Mouse (Mus musculus): ENCODE measurements around the gene 1700056E22Rik. TPM values are rescaled to one million over a fixed set of nuclear protein-coding genes. Genes with fewer than 3 reads are reported as not detected.

Gene 1700056E22Rik
- polyA plus RNA-seq, 1 experiment from 2014 or later = 0.95 TPM

GRCm38 (mm10) chr1:184043391-184043790 is 9.3 kb upstream of the 1700056E22Rik start:
- ATAC-seq (replicated peaks; ENCODE audit: low FRiP score) (no peak), DNase-seq (ENCODE audit: low spot score) (no peak)
- Histone ChIP-seq H3K36me3 (ENCODE audit: control insufficient read depth, insufficient read depth, low read length) (no peaks in the 10 kb centered on the region), H3K9ac (ENCODE audit: low read depth, low read length) (no peak overlapping the region), H3K27ac (ENCODE audit: low read depth, low read length) (no peak overlapping the region), H3K4me1 (replicated peaks; ENCODE audit: control insufficient read depth, insufficient read depth, low read length) (peaks cover 9% of the 10 kb centered on the region; the same call in 1 of the 2 replicates), H3K4me3 (ENCODE audit: low read depth, low read length) (no peak overlapping the region), H3K9me3 (ENCODE audit: control insufficient read depth, low read length) (no peaks in the 10 kb centered on the region), H3K27me3 (replicated peaks; ENCODE audit: control insufficient read depth, insufficient read depth, low read length) (no peaks in the 10 kb centered on the region), H3K4me2 (no peak overlapping the region)
- WGBS = 85% methylated on average over 6 of the region's 6 CpGs

- H3K4me2 ChIP-seq = no peak overlapping the region
- no peak overlapping the region for H3K9ac ChIP-seq (ENCODE audit: low read depth, low read length)
- H3K9me3 ChIP-seq (ENCODE audit: control insufficient read depth, low read length) = no peaks in the 10 kb centered on the region
- DNase-seq (ENCODE audit: low spot score) (no peak), ATAC-seq (replicated peaks; ENCODE audit: low FRiP score) (peak; percentile 77)
- H3K27me3 ChIP-seq (replicated peaks; ENCODE audit: control insufficient read depth, insufficient read depth, low read length) = no peaks in the 10 kb centered on the region
- H3K36me3 ChIP-seq (ENCODE audit: control insufficient read depth, insufficient read depth, low read length) = no peaks in the 10 kb centered on the region
- H3K4me1 ChIP-seq (replicated peaks; ENCODE audit: control insufficient read depth, insufficient read depth, low read length) = peaks cover 9% of the 10 kb centered on the region; the same call in 1 of the 2 replicates
- H3K4me3 ChIP-seq (ENCODE audit: low read depth, low read length) = no peak overlapping the region
- 50% methylated on average over 9 of the region's 9 CpGs for WGBS
- no peak overlapping the region for H3K27ac ChIP-seq (ENCODE audit: low read depth, low read length)
Observed at GRCm38 (mm10) chr1:184042745-184043144, 8.6 kb upstream of the 1700056E22Rik start.

- peaks cover 1% of the 10 kb centered on the region for H3K36me3 ChIP-seq (ENCODE audit: control insufficient read depth, insufficient read depth, low read length)
- no peak overlapping the region for H3K9ac ChIP-seq (ENCODE audit: low read depth, low read length)
- H3K27ac ChIP-seq (ENCODE audit: low read depth, low read length) = no peak overlapping the region
- H3K9me3 ChIP-seq (ENCODE audit: control insufficient read depth, low read length) = no peaks in the 10 kb centered on the region
- ATAC-seq (replicated peaks; ENCODE audit: low FRiP score) = no peak; the same call in 1 of the 2 replicates
- WGBS = 81% methylated on average over 9 of the region's 9 CpGs
- peaks cover 9% of the 10 kb centered on the region; the same call in 1 of the 2 replicates for H3K4me1 ChIP-seq (replicated peaks; ENCODE audit: control insufficient read depth, insufficient read depth, low read length)
- no peaks in the 10 kb centered on the region for H3K27me3 ChIP-seq (replicated peaks; ENCODE audit: control insufficient read depth, insufficient read depth, low read length)
- H3K4me2 ChIP-seq = no peak overlapping the region
- H3K4me3 ChIP-seq (ENCODE audit: low read depth, low read length) = no peak overlapping the region
- DNase-seq (ENCODE audit: low spot score) = no peak
Observed at GRCm38 (mm10) chr1:184041778-184042573, 7.9 kb upstream of the 1700056E22Rik start.

- Histone ChIP-seq H3K27me3 (replicated peaks; ENCODE audit: control insufficient read depth, insufficient read depth, low read length) (no peaks in the 10 kb centered on the region), H3K9me3 (ENCODE audit: control insufficient read depth, low read length) (no peaks in the 10 kb centered on the region), H3K9ac (ENCODE audit: low read depth, low read length) (no peak overlapping the region), H3K4me1 (replicated peaks; ENCODE audit: control insufficient read depth, insufficient read depth, low read length) (peaks cover 9% of the 10 kb centered on the region; the same call in 1 of the 2 replicates), H3K4me2 (no peak overlapping the region), H3K4me3 (ENCODE audit: low read depth, low read length) (no peak overlapping the region), H3K36me3 (ENCODE audit: control insufficient read depth, insufficient read depth, low read length) (peaks cover 3% of the 10 kb centered on the region), H3K27ac (ENCODE audit: low read depth, low read length) (no peak overlapping the region)
- ATAC-seq (replicated peaks; ENCODE audit: low FRiP score) (no peak), DNase-seq (ENCODE audit: low spot score) (no peak)
- 86% methylated on average over 1 of the region's 1 CpGs for WGBS
Observed at GRCm38 (mm10) chr1:184040906-184041305, 6.8 kb upstream of the 1700056E22Rik start.

GRCm38 (mm10) chr1:184040181-184040580 is 6.1 kb upstream of the 1700056E22Rik start:
- ATAC-seq (replicated peaks; ENCODE audit: low FRiP score) (no peak), DNase-seq (ENCODE audit: low spot score) (no peak)
- Histone ChIP-seq H3K36me3 (ENCODE audit: control insufficient read depth, insufficient read depth, low read length) (peaks cover 3% of the 10 kb centered on the region), H3K27me3 (replicated peaks; ENCODE audit: control insufficient read depth, insufficient read depth, low read length) (no peaks in the 10 kb centered on the region), H3K4me3 (ENCODE audit: low read depth, low read length) (no peak overlapping the region), H3K27ac (ENCODE audit: low read depth, low read length) (no peak overlapping the region), H3K4me1 (replicated peaks; ENCODE audit: control insufficient read depth, insufficient read depth, low read length) (peaks cover 9% of the 10 kb centered on the region; the same call in 1 of the 2 replicates), H3K4me2 (no peak overlapping the region), H3K9ac (ENCODE audit: low read depth, low read length) (no peak overlapping the region), H3K9me3 (ENCODE audit: control insufficient read depth, low read length) (no peaks in the 10 kb centered on the region)
- 90% methylated on average over 11 of the region's 11 CpGs for WGBS

- H3K27me3 ChIP-seq (replicated peaks; ENCODE audit: control insufficient read depth, insufficient read depth, low read length) = no peaks in the 10 kb centered on the region
- H3K27ac ChIP-seq (ENCODE audit: low read depth, low read length) = no peak overlapping the region
- no peaks in the 10 kb centered on the region for H3K9me3 ChIP-seq (ENCODE audit: control insufficient read depth, low read length)
- H3K9ac ChIP-seq (ENCODE audit: low read depth, low read length) = no peak overlapping the region
- peaks cover 3% of the 10 kb centered on the region for H3K36me3 ChIP-seq (ENCODE audit: control insufficient read depth, insufficient read depth, low read length)
- ATAC-seq (replicated peaks; ENCODE audit: low FRiP score) (no peak), DNase-seq (ENCODE audit: low spot score) (no peak)
- peaks cover 9% of the 10 kb centered on the region; the same call in 1 of the 2 replicates for H3K4me1 ChIP-seq (replicated peaks; ENCODE audit: control insufficient read depth, insufficient read depth, low read length)
- H3K4me2 ChIP-seq = no peak overlapping the region
- H3K4me3 ChIP-seq (ENCODE audit: low read depth, low read length) = no peak overlapping the region
- WGBS = 83% methylated on average over 10 of the region's 10 CpGs
Observed at GRCm38 (mm10) chr1:184039301-184039700, 5.2 kb upstream of the 1700056E22Rik start.

GRCm38 (mm10) chr1:184037802-184038201 is 3.7 kb upstream of the 1700056E22Rik start:
- ATAC-seq (replicated peaks; ENCODE audit: low FRiP score) (no peak), DNase-seq (ENCODE audit: low spot score) (no peak)
- Histone ChIP-seq H3K27me3 (replicated peaks; ENCODE audit: control insufficient read depth, insufficient read depth, low read length) (no peaks in the 10 kb centered on the region), H3K27ac (ENCODE audit: low read depth, low read length) (no peak overlapping the region), H3K36me3 (ENCODE audit: control insufficient read depth, insufficient read depth, low read length) (peaks cover 3% of the 10 kb centered on the region), H3K9ac (ENCODE audit: low read depth, low read length) (no peak overlapping the region), H3K4me3 (ENCODE audit: low read depth, low read length) (no peak overlapping the region), H3K4me2 (no peak overlapping the region), H3K4me1 (replicated peaks; ENCODE audit: control insufficient read depth, insufficient read depth, low read length) (peaks cover 6% of the 10 kb centered on the region; the same call in 1 of the 2 replicates), H3K9me3 (ENCODE audit: control insufficient read depth, low read length) (no peaks in the 10 kb centered on the region)
- WGBS = 80% methylated on average over 4 of the region's 4 CpGs

GRCm38 (mm10) chr1:184035346-184035903 is 1.3 kb upstream of the 1700056E22Rik start:
- Histone ChIP-seq H3K36me3 (ENCODE audit: control insufficient read depth, insufficient read depth, low read length) (peaks cover 3% of the 10 kb centered on the region), H3K27ac (ENCODE audit: low read depth, low read length) (no peak overlapping the region), H3K9me3 (ENCODE audit: control insufficient read depth, low read length) (no peaks in the 10 kb centered on the region), H3K27me3 (replicated peaks; ENCODE audit: control insufficient read depth, insufficient read depth, low read length) (no peaks in the 10 kb centered on the region), H3K4me2 (peak overlapping the region; percentile 91), H3K4me3 (ENCODE audit: low read depth, low read length) (peak overlapping the region; percentile 60), H3K4me1 (replicated peaks; ENCODE audit: control insufficient read depth, insufficient read depth, low read length) (peaks cover 4% of the 10 kb centered on the region; the same call in 1 of the 2 replicates), H3K9ac (ENCODE audit: low read depth, low read length) (peak overlapping the region; percentile 22)
- ATAC-seq (replicated peaks; ENCODE audit: low FRiP score) (no peak), DNase-seq (ENCODE audit: low spot score) (no peak)
- WGBS = 14% methylated on average over 12 of the region's 12 CpGs

Data from liver, embryonic 11.5 days (tissue).